Mouse (Mus musculus): ENCODE data around the gene Icam5.
"Not testable (repeated sequence)": the region's sequence is repeated elsewhere in the genome, so short reads cannot be mapped to it uniquely, and the experiment has no call there.

Gene Icam5

DNA sequence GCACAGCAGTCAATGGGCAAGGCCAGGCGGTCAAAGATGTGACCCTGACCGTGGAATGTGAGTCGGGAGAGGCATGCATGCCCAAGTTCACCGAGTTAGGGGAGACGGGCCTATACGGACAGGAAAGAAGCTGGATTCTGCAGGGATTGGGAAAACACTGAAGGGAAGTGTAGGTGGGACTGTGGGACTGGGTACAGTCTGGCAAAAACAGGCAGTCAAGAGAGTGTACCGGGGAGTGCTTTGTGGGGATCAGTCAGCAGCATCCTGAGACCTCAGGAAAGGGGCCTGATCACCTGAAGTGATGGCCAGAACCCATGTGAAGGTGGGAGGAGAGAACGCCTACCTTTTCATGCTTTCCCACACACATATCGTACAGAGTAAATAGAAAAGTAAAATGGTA, 3.7 kb downstream of the Icam5 start:
- no peak for DNase-seq (ENCODE audit: low spot score in 2 of 2)

- DNase-seq (ENCODE audit: low spot score in 2 of 2): no peak
Observed at GRCm38 (mm10) chr9:21036161-21036560, 4.3 kb downstream of the Icam5 start.

DNA sequence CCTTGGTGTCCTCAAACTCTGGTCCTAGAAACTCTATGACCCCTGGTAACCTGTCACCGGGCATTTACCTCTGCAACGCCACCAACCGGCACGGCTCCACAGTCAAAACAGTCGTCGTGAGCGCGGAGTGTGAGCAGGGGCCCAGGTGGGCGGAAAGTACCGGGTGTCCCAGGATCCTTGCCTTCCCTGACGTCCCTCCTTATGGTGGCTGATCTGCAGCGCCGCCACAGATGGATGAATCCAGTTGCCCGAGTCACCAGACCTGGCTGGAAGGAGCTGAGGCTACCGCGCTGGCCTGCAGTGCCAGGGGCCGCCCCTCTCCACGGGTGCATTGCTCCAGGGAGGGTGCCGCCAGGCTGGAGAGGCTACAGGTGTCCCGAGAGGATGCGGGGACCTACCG, 4.8 kb downstream of the Icam5 start:
- no peak for DNase-seq (ENCODE audit: low spot score in 2 of 2)

DNA sequence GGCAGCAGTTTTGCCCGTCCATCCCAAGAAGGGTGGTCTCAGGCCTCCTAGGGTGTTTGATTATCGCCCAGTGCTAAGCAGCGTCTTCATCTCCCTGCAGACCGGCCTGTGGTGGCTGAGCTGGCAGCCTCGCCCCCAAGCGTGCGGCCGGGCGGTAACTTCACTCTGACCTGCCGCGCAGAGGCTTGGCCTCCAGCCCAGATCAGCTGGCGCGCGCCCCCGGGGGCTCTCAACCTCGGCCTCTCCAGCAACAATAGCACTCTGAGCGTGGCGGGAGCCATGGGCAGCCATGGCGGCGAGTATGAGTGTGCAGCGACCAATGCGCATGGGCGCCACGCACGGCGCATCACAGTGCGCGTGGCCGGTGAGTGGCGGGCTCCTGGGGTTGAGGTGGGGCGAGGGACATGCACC, 5.6 kb downstream of the Icam5 start:
- DNase-seq (ENCODE audit: low spot score in 2 of 2): no peak

- no peak for DNase-seq (ENCODE audit: low spot score in 2 of 2)
Observed at GRCm38 (mm10) chr9:21039779-21040178, 7.9 kb downstream of the Icam5 start.

- no peak for DNase-seq (ENCODE audit: low spot score in 2 of 2)
Observed at GRCm38 (mm10) chr9:21041308-21041707, 9.4 kb downstream of the Icam5 start.

- no peak for DNase-seq (ENCODE audit: low spot score in 2 of 2)
Observed at GRCm38 (mm10) chr9:21043563-21043962, 11.7 kb downstream of the Icam5 start.

- DNase-seq (ENCODE audit: low spot score in 2 of 2): not testable (repeated sequence)
Observed at GRCm38 (mm10) chr9:21044785-21045184, 12.9 kb downstream of the Icam5 start.

GRCm38 (mm10) chr9:21045235-21045634, 13.4 kb downstream of the Icam5 start:
- DNase-seq (ENCODE audit: low spot score in 2 of 2): no peak

- no peak for DNase-seq (ENCODE audit: low spot score in 2 of 2)
Observed at GRCm38 (mm10) chr9:21051578-21051977, 19.7 kb downstream of the Icam5 start.

DNA sequence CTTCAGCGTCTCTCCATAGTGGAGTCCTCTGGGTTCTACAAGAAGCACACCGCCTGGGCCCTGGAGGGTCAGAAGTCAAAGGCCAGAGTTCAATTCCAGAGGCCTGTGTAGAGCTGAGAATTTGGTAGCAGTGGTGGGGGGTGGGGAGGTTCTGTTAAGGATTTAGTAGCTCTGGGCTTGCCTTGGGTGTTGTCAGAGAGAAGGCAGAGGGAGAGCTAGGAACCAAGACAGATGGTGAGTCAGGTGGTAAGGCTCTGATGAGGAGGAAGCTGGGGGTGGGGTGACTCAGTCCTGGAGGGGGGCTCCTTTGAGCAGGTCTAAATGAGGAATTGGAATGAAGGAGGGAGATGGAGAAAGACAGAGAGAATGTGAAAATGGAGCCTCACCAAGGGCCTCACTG, 31.1 kb downstream of the Icam5 start:
- DNase-seq (ENCODE audit: low spot score in 2 of 2): no peak

DNA sequence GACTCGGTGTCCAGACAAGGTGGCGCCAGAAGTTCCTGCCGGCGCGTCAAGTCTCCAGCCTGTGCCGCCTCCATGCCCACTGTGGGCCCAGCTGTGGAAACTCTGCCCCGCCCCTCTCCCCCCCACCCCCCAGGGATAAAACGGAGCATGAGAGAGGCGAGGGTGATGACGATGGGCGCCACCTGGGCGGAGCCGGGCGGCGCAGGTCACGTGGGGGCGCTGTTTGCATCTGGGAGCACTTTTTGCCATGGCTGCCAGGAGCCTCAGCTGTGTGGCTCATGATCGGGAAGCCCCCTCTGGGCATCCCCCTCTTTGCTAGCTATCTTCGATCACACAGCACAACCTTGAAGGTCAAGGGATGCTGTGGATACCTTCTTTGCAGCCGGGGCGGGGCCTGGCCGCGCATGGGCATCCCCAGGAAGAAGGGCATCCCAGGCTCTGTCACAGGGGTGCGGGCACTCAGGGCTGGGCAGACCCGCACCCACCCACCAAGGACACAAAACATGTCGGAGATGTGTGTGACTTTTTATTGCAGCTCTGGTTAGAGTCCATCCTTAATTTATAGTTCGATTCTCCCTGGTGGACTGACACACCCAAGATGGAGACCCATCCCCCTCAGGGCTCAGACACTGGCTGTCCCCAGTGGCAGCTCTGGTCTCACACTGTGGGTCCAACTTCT, 35.3 kb downstream of the Icam5 start, which contains the start of gene Zglp1:
Gene Zglp1 (minus strand): TSS at position 88 of the 679 bp plus-strand sequence.
- no peak for DNase-seq (ENCODE audit: low spot score in 2 of 2)

- DNase-seq (ENCODE audit: low spot score in 2 of 2): no peak
Observed at GRCm38 (mm10) chr9:21072641-21073040, 40.8 kb downstream of the Icam5 start.

GRCm38 (mm10) chr9:21073044-21073840, 41.4 kb downstream of the Icam5 start, which contains the start of the genes Gm49373 and Fdx1l:
Gm49373 (minus strand) TSS chr9:21073096.
Fdx1l (minus strand) TSS chr9:21073614.
- peak; percentile 66 to 77 for DNase-seq (ENCODE audit: low spot score in 2 of 2)

DNA sequence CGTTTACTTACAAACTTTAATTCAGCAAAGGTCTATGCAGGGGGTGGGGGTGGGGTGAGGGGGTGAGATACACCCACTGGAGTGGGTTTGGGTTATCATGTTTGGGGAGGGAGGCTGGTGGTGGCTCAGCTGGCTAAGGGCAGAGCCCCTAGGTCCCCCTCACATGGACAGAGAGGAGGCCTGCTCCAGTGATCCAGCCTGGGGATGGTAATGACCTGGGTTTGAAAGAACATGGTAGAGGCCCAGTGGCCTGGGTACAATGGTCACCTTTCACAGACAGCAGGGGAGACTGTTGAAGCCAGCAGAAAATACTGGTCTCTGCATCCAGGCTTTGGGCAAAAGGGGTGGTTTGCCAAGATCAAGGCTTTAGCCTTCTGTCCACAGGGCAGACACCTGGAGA, 42.3 kb downstream of the Icam5 start:
- DNase-seq (ENCODE audit: low spot score in 2 of 2): no peak

GRCm38 (mm10) chr9:21075625-21076024, 43.8 kb downstream of the Icam5 start:
- DNase-seq (ENCODE audit: low spot score in 2 of 2): no peak

GRCm38 (mm10) chr9:21081127-21081526, 49.3 kb downstream of the Icam5 start:
- no peak for DNase-seq (ENCODE audit: low spot score in 2 of 2)

DNA sequence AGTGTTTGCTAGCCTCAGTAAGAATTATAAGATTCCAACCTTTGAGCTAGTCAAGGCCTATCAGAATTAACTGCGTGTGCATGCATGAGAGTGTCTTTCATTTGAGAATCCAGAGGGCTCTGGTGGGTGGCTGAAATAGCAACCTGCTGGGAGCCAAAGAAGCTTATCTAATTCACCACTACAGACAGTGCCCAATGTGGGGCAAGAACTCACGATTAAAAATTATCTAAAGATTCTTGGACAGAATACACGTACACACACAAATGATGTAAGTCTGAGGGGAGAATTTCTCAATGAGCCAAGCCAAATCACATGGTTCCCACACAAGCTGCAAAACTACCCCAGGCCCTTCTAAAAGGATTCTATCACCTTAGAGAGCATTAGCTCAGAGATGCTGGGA, 51.5 kb downstream of the Icam5 start:
- DNase-seq (ENCODE audit: low spot score in 2 of 2): no peak
